Mouse (Mus musculus) kidney, adult 2 months (tissue): Measurements from ENCODE around the gene Sptb.

Experiments used
- CTCF ChIP-seq: fragments of 200-500 bp; conservative IDR thresholded peaks from 2 replicates; pipeline ENCODE4 v1.5.1; 2011; ENCODE audit warnings: low read depth, mild to moderate bottlenecking, control low read depth, low read length, moderate library complexity, mixed read lengths; ENCODE audit not compliant: insufficient read depth, insufficient read length
- POLR2A ChIP-seq: fragments of 200-500 bp; IDR thresholded peaks from one replicate; pipeline ENCODE4 v1.6.1; 2011; ENCODE audit warnings: low read depth, low read length, control low read depth

DNA sequence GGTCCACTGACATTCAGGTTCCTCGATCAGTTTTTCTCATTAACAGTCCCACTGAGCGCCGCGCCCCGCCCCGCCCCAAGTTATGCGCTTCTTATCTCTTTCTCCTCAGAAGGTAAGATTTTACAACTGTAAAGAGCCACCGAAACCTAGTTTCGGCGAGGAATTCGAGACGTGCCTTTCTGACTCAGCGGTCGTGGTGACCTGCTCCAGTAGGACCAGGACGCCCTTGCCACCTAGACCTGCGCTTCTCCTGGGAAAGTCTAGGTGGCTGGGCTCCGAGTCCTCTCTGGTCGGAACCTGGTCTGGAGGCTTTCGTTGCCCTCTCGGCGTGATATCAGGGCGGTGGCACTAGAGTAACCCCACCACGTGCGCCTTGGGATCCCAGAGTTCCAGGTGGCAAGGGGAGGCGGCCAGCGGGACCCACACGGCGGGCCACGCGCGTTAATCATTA lies 177.4 kb downstream of the Sptb start:
- TF ChIP-seq POLR2A (no peak), CTCF (no peak; the same call in 1 of the 2 replicates)
